Comparison of ENCODE assay signal across 19 mouse cellular contexts in the genomic region with DNA sequence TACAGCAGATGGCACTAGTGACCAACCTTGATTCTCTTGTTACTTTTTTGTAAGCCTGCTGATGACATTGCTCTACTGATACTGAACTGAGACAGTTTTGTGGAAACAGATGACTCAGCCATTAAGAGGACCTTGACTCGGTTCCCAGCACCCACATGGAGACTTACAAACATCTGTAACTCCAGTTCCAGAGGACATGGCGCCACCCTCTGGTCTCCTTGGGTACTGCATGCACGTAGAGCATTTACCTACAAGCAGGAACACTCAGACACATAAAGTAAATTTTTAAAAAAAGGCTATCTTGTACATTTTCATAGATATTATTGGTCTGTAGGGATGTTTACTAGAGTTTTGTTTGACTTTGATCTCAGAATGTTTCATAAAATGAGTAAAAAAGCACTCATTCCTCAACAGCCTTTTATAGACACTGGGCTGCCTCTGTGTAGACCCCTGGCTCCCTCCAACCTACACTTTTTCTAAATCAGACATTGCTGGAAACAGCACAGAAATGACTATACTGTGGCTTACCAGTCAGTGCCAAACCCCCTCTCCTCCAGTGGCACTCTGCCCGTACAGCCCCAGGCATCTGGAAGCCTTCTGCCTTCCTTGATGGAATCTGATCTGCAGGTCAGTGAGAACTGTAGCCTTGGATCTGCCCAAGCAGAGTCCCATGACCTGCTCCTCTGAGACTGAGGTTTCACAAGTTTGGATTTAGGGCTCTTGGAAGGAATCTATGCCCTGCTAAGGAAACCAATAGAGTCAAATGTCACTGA. TPM values are rescaled to one million over a fixed set of nuclear protein-coding genes. Genes with fewer than 3 reads are reported as not detected.
A peak's percentile ranks its signal among the peaks of the same experiment; 100 is the strongest.
DNase-seq lines count a peak whose midpoint lies in the region; ATAC-seq and TF ChIP-seq lines count a peak whose summit lies in the region.
"Had no signal": no experiment of that assay in that cellular context is flagged by ENCODE, and none has a peak within 500 bp of the region (broad histone marks: within the 10 kb centered on the region; RNA-seq: fewer than 3 reads in every experiment).

No protein-coding gene starts in this region.

- no peak for ATAC-seq in intestine, postnatal 0 days
- ATAC-seq in intestine, embryonic 16.5 days = no peak
- ATAC-seq in lung, embryonic 14.5 days (ENCODE audit: insufficient read depth) = no peak
- ATAC-seq: CD4-positive, CD25-positive, alpha-beta regulatory T cell, adult 4 months had no signal

- H3K4me1 ChIP-seq in cerebellum, adult 2 months (ENCODE audit: control insufficient read depth, insufficient read depth, low read length) = no peaks in the 10 kb centered on the region
- H3K4me1 ChIP-seq in intestine, postnatal 0 days (replicated peaks; ENCODE audit: control insufficient read depth, insufficient read depth, low read length) = no peaks in the 10 kb centered on the region
- H3K4me1 ChIP-seq in intestine, embryonic 16.5 days (ENCODE audit: control insufficient read depth, insufficient read depth, low read length) = no peaks in the 10 kb centered on the region
- no peaks in the 10 kb centered on the region for H3K4me1 ChIP-seq in lung, embryonic 14.5 days (ENCODE audit: insufficient read depth)
- H3K4me1 ChIP-seq in testis, adult 2 months (ENCODE audit: control insufficient read depth, insufficient read depth, low read length) = no peaks in the 10 kb centered on the region
- H3K4me1 ChIP-seq: embryonic facial prominence, embryonic 13.5 days; liver, embryonic 15.5 days had no signal

- no peak overlapping the region for H3K27ac ChIP-seq in cerebellum, adult 2 months (ENCODE audit: insufficient read depth, low read length)
- H3K27ac ChIP-seq in intestine, postnatal 0 days (ENCODE audit: low read depth, low read length) = no peak overlapping the region
- H3K27ac ChIP-seq in intestine, embryonic 16.5 days (ENCODE audit: low read length) = no peak overlapping the region
- H3K27ac ChIP-seq in lung, embryonic 14.5 days (ENCODE audit: low read depth) = no peak overlapping the region
- no peak overlapping the region for H3K27ac ChIP-seq in testis, adult 2 months (ENCODE audit: control insufficient read depth, insufficient read depth, low read depth, low read length)
- H3K27ac ChIP-seq: embryonic facial prominence, embryonic 13.5 days; hindbrain, embryonic 10.5 days; liver, embryonic 15.5 days; neural tube, embryonic 13.5 days had no signal

- no peaks in the 10 kb centered on the region for H3K36me3 ChIP-seq in intestine, postnatal 0 days (ENCODE audit: control insufficient read depth, insufficient read depth)
- H3K36me3 ChIP-seq in intestine, embryonic 16.5 days (ENCODE audit: control insufficient read depth, insufficient read depth, low read length) = no peaks in the 10 kb centered on the region
- H3K36me3 ChIP-seq in lung, embryonic 14.5 days (ENCODE audit: insufficient read depth) = no peaks in the 10 kb centered on the region
- H3K36me3 ChIP-seq in testis, adult 2 months (ENCODE audit: control insufficient read depth, insufficient read depth, low read length) = no peaks in the 10 kb centered on the region
- H3K36me3 ChIP-seq: embryonic facial prominence, embryonic 13.5 days; liver, embryonic 15.5 days had no signal

- WGBS in cerebellum, adult 2 months = 63% methylated on average over 4 of the region's 4 CpGs
- 76% methylated on average over 4 of the region's 4 CpGs for WGBS in intestine, postnatal 0 days
- 75% methylated on average over 4 of the region's 4 CpGs for WGBS in intestine, embryonic 16.5 days
- 63% methylated on average over 4 of the region's 4 CpGs for WGBS in lung, embryonic 14.5 days

- no peaks in the 10 kb centered on the region for H3K9me3 ChIP-seq in intestine, postnatal 0 days (ENCODE audit: control insufficient read depth)
- no peaks in the 10 kb centered on the region for H3K9me3 ChIP-seq in intestine, embryonic 16.5 days (ENCODE audit: control insufficient read depth, low read length)
- H3K9me3 ChIP-seq in lung, embryonic 14.5 days (ENCODE audit: low read depth, low read length) = no peaks in the 10 kb centered on the region
- H3K9me3 ChIP-seq: embryonic facial prominence, embryonic 13.5 days; neural tube, embryonic 13.5 days had no signal

- no peak for TF ChIP-seq POLR2A in cerebellum, adult 2 months (IDR thresholded peaks at IDR 0.05; ENCODE audit: borderline replicate concordance, insufficient read depth, low read length)
- TF ChIP-seq POLR2A in testis, adult 2 months (IDR thresholded peaks at IDR 0.05; ENCODE audit: control insufficient read depth, low read depth, low read length) = no peak

- DNase-seq in cerebellum, adult 2 months = no peak
- DNase-seq in cerebellum, adult 9-11 months = no peak
- no peak for DNase-seq in lung, embryonic 14.5 days
- no peak for DNase-seq in lung, postnatal 4 days
- DNase-seq in thymus, postnatal 0 days (ENCODE audit: low spot score) = no peak
- DNase-seq: kidney, adult 8-10 months; kidney, postnatal 4 days; layer of hippocampus, postnatal 36 days; lung, postnatal 14 days; right cerebral cortex, postnatal 25 days; thymus, adult 18-20 months had no signal

- H3K9ac ChIP-seq in intestine, postnatal 0 days (ENCODE audit: low read depth, low read length) = no peak overlapping the region
- no peak overlapping the region for H3K9ac ChIP-seq in intestine, embryonic 16.5 days (ENCODE audit: low read depth, low read length)
- H3K9ac ChIP-seq in lung, embryonic 14.5 days = no peak overlapping the region
- H3K9ac ChIP-seq: embryonic facial prominence, embryonic 13.5 days; liver, embryonic 15.5 days; neural tube, embryonic 13.5 days had no signal

- TF ChIP-seq CTCF in cerebellum, adult 2 months (IDR thresholded peaks at IDR 0.05; ENCODE audit: borderline replicate concordance, insufficient read depth, low read depth, low read length) = peak; percentile 14; the same call in 1 of the 2 replicates
- TF ChIP-seq CTCF in intestine, postnatal 0 days (IDR thresholded peaks at IDR 0.05; ENCODE audit: low read depth) = peak; percentile 34
- TF ChIP-seq CTCF in lung, embryonic 14.5 days (IDR thresholded peaks at IDR 0.05; ENCODE audit: low read depth) = peak; percentile 28; the same call in 1 of the 2 replicates
- TF ChIP-seq CTCF in testis, adult 2 months (IDR thresholded peaks at IDR 0.05; ENCODE audit: control insufficient read depth, insufficient read depth, insufficient replicate concordance, low read depth, low read length) = peak; percentile 70; the same call in 1 of the 2 replicates

- H3K27me3 ChIP-seq in cerebellum, adult 2 months (ENCODE audit: control insufficient read depth, insufficient read depth, low read length) = no peaks in the 10 kb centered on the region
- no peaks in the 10 kb centered on the region for H3K27me3 ChIP-seq in intestine, postnatal 0 days (replicated peaks; ENCODE audit: control insufficient read depth, insufficient read depth, low read length)
- peaks cover 5% of the 10 kb centered on the region for H3K27me3 ChIP-seq in intestine, embryonic 16.5 days (replicated peaks; ENCODE audit: control insufficient read depth, insufficient read depth, low read length)
- H3K27me3 ChIP-seq in lung, embryonic 14.5 days (ENCODE audit: insufficient read depth, low read length) = peaks cover 13% of the 10 kb centered on the region
- H3K27me3 ChIP-seq in testis, adult 2 months (ENCODE audit: control insufficient read depth, insufficient read depth, low read length) = no peaks in the 10 kb centered on the region

- no peak overlapping the region for H3K4me3 ChIP-seq in cerebellum, adult 2 months (replicated peaks; ENCODE audit: insufficient read depth, low read depth, low read length)
- H3K4me3 ChIP-seq in intestine, postnatal 0 days (ENCODE audit: low read depth, low read length) = no peak overlapping the region
- H3K4me3 ChIP-seq in intestine, embryonic 16.5 days (ENCODE audit: low read length) = no peak overlapping the region
- H3K4me3 ChIP-seq in lung, embryonic 14.5 days (ENCODE audit: low read depth, low read length) = no peak overlapping the region
- H3K4me3 ChIP-seq in testis, adult 2 months (ENCODE audit: control insufficient read depth, low read depth, low read length) = no peak overlapping the region
- H3K4me3 ChIP-seq: embryonic facial prominence, embryonic 13.5 days; hindbrain, embryonic 10.5 days; liver, embryonic 15.5 days; neural tube, embryonic 13.5 days had no signal

- no peak overlapping the region for H3K4me2 ChIP-seq in intestine, postnatal 0 days (replicated peaks; ENCODE audit: low read depth)
- no peak overlapping the region for H3K4me2 ChIP-seq in intestine, embryonic 16.5 days (ENCODE audit: low read depth, low read length)
- H3K4me2 ChIP-seq in lung, embryonic 14.5 days = no peak overlapping the region
- H3K4me2 ChIP-seq: embryonic facial prominence, embryonic 13.5 days; liver, embryonic 15.5 days; neural tube, embryonic 13.5 days had no signal

RNA-seq across cellular contexts. Expression of gene Ajap1, which starts 8.9 kb away (rescaled TPM):
- polyA plus RNA-seq in cerebellum, adult 2 months (2012; rRNA removed) = 18.6 and 19.1 TPM in 2 replicates
- 0.29 and 0.86 TPM in 2 replicates for polyA plus RNA-seq in intestine, postnatal 0 days (2015; fragmentation: Nextera tagmentation; extraction: Ambion mirVana)
- 0.40 and 1.1 TPM in 2 replicates for polyA plus RNA-seq in intestine, embryonic 16.5 days (2015; fragmentation: Nextera tagmentation; extraction: Ambion mirVana)
- 0.11 TPM in 1 of 2 replicates, not detected in the other for polyA plus RNA-seq in lung, embryonic 14.5 days (2014; fragmentation: Nextera tagmentation; extraction: Ambion mirVana)
- not detected in 2 replicates for polyA plus RNA-seq in testis, adult 2 months (2012; rRNA removed)
- polyA plus RNA-seq in thymus, postnatal 0 days (2015; fragmentation: Nextera tagmentation; extraction: Ambion mirVana) = 1.2 and 1.6 TPM in 2 replicates
- polyA plus RNA-seq: CD4-positive, CD25-positive, alpha-beta regulatory T cell, adult 4 months had no signal

Comparison
In these comparisons a context has a peak if more than half of its experiments do, and no peak if none do; other contexts are left out.
1. CTCF ChIP-seq: peak in every context shown above with its lines; median percentile 70 in testis, adult 2 months; 34 in intestine, postnatal 0 days; 28 in lung, embryonic 14.5 days; 14 in cerebellum, adult 2 months.